ENCODE assay signal across 8 mouse cellular contexts in the genomic region with DNA sequence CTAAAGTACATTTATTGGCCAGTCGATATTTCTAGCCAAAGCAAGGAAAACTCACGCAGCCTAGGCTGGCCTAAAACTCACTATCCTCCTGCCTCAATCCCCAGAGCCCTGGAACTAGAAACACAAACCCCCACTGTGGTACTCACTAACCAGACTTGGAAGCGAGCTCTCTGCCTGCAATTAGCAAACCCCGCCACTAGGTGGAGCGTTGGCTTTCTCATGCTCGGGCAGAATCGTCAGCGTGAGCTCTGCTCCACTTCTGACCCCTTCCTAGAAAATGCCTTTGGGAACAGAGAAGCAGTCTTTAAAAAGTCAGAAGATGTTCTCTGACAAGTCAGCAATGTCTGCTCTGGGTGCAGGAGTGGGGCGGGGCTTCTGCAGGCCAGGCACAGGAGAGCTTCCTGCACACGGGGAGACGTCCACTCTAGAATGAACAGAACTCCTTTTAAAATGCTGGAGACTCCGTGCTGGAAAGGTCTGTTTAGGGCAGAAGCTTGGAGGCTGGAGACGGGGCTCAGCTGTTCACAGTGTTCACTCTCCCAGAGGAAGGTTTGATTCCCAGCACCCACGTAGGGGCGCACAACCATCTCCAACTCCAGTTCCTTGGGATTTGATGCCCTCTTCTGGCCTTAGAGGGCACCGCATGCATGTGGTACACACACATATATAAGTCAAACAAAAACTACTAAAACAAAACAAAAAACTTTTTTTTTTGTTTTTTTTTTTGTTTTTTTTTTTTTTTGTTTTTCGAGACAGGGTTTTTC. TPM values are rescaled to one million over a fixed set of nuclear protein-coding genes. Genes with fewer than 3 reads are reported as not detected.
DNase-seq lines count a peak whose midpoint lies in the region; TF ChIP-seq lines count a peak whose summit lies in the region.

No protein-coding gene starts in this region.

- TF ChIP-seq CTCF in lung, adult 2 months (IDR thresholded peaks at IDR 0.05; ENCODE audit: insufficient read depth, low read length): peak; percentile 79

- no peak for TF ChIP-seq POLR2A in lung, adult 2 months (IDR thresholded peaks at IDR 0.05; ENCODE audit: borderline replicate concordance, extremely low read depth, low read depth, low read length)

- DNase-seq in cerebellum, postnatal 10 days: peak; percentile 62 to 65
- DNase-seq in cerebellum, adult 9-10 months: no peak
- peak; percentile 55 to 65 for DNase-seq in layer of hippocampus, postnatal 10 days (ENCODE audit: low spot score in 2 of 2)
- no peak for DNase-seq in layer of hippocampus, postnatal 36 days
- DNase-seq in T-cell, adult 2 months (ENCODE audit: low spot score): peak; percentile 70
- peak; percentile 51 for DNase-seq in lung, adult 2 months
- peak; percentile 53 to 80 for DNase-seq in thymus, postnatal 10 days (ENCODE audit: low spot score in 2 of 2)
- DNase-seq in ovary, adult 18-20 months (ENCODE audit: low spot score): no peak

- WGBS in lung, adult 2 months: 75% methylated on average over 17 of the region's 17 CpGs

- no peak overlapping the region for H3K4me3 ChIP-seq in lung, adult 2 months (replicated peaks; ENCODE audit: extremely low read depth, low read depth, low read length)

- no peaks in the 10 kb centered on the region for H3K4me1 ChIP-seq in lung, adult 2 months (ENCODE audit: control insufficient read depth, insufficient read depth, low read length)

RNA-seq across cellular contexts. Expression of gene Emid1, which starts 8.8 kb away (rescaled TPM):
- 10 to 100 TPM; 41.3 to 45.4 TPM for total RNA-seq in layer of hippocampus, postnatal 10 days (2021)
- 1 to 10 TPM; 7.3 to 9.3 TPM for total RNA-seq in layer of hippocampus, postnatal 36 days (2021)
- polyA plus RNA-seq in lung, adult 2 months (2012; rRNA removed): 31.4 and 40.2 TPM in 2 replicates

Comparison
In these comparisons a context has a peak if more than half of its experiments do, and no peak if none do; other contexts are left out.
1. DNase-seq: peak in cerebellum, postnatal 10 days (2 of 2), layer of hippocampus, postnatal 10 days (2 of 2), T-cell, adult 2 months (single experiment), lung, adult 2 months (single experiment) and thymus, postnatal 10 days (2 of 2); none in cerebellum, adult 9-10 months (single experiment), layer of hippocampus, postnatal 36 days (0 of 2) and ovary, adult 18-20 months (single experiment).
2. RNA of gene Emid1, which starts 8.8 kb away (total RNA-seq): 41.3 to 45.4 TPM in layer of hippocampus, postnatal 10 days; 7.3 to 9.3 TPM in layer of hippocampus, postnatal 36 days; every median in the first group is over 4 times any median in the second.